ENCODE assay signal across 8 mouse cellular contexts in the genomic region with DNA sequence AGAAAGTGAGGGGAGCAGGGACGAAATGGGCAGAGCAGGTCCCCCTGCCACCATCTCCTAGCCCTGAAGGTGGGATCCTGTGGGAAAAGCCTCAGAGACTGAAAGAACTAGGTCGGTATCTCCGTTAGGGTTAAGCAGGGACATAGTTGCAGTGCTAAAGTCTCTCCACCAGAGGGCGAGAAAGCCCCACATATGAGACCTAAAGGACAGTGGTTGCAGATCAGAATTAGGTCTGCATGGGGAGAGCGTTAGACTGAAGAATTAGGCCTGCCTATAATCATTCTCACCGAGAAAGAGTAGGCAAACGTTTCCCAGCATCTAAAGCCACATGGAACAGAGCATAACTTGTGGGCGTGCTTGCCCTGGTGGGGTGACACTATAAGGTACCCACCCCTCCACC.
DNase-seq lines count a peak whose midpoint lies in the region; ATAC-seq lines count a peak whose summit lies in the region.

No protein-coding gene starts in this region.

- 6% methylated on average over 8 of the region's 8 CpGs for WGBS in forebrain, embryonic 16.5 days
- WGBS in hindbrain, embryonic 15.5 days = 9% methylated on average over 8 of the region's 8 CpGs

- H3K36me3 ChIP-seq in forebrain, embryonic 16.5 days (ENCODE audit: control insufficient read depth, insufficient read depth) = no peaks in the 10 kb centered on the region
- H3K36me3 ChIP-seq in hindbrain, embryonic 15.5 days = no peaks in the 10 kb centered on the region

- H3K9ac ChIP-seq in forebrain, embryonic 16.5 days (replicated peaks; ENCODE audit: low read depth, low read length) = no peak overlapping the region
- no peak overlapping the region for H3K9ac ChIP-seq in hindbrain, embryonic 15.5 days

- H3K4me2 ChIP-seq in forebrain, embryonic 16.5 days (ENCODE audit: low read length) = no peak overlapping the region
- no peak overlapping the region for H3K4me2 ChIP-seq in hindbrain, embryonic 15.5 days

- no peaks in the 10 kb centered on the region for H3K4me1 ChIP-seq in forebrain, embryonic 16.5 days (replicated peaks; ENCODE audit: control insufficient read depth, insufficient read depth, low read length)
- 0 out of 2 replicates have a peak, but pooled peaks cover 7% of the 10 kb centered on the region for H3K4me1 ChIP-seq in hindbrain, embryonic 15.5 days (replicated peaks)

- no peaks in the 10 kb centered on the region for H3K9me3 ChIP-seq in forebrain, embryonic 16.5 days (ENCODE audit: control insufficient read depth, low read length)
- H3K9me3 ChIP-seq in hindbrain, embryonic 15.5 days = no peaks in the 10 kb centered on the region

- DNase-seq in Muller cell, postnatal 12 days (ENCODE audit: inconsistent ontology term) = peak; percentile 52
- peak; percentile 29 for DNase-seq in cerebellum, adult 11-12 months
- peak; percentile 80 to 86 for DNase-seq in layer of hippocampus, postnatal 14 days (ENCODE audit: low spot score in 2 of 2)
- DNase-seq in lung, postnatal 14 days = peak; percentile 69
- peak; percentile 72 for DNase-seq in retina, postnatal 7 days (ENCODE audit: low read depth, low spot score)

- peak; percentile 76 for ATAC-seq in forebrain, embryonic 16.5 days
- ATAC-seq in hindbrain, embryonic 15.5 days (ENCODE audit: low FRiP score, low read depth) = peak; percentile 72
- ATAC-seq in activated CD4-positive, CD25-positive, alpha-beta regulatory T cell, adult 4 months = no peak

- no peak overlapping the region for H3K27ac ChIP-seq in forebrain, embryonic 16.5 days (ENCODE audit: low read length)
- H3K27ac ChIP-seq in hindbrain, embryonic 15.5 days (replicated peaks) = no peak overlapping the region

- H3K27me3 ChIP-seq in forebrain, embryonic 16.5 days (replicated peaks; ENCODE audit: control insufficient read depth, insufficient read depth, low read length) = no peaks in the 10 kb centered on the region
- H3K27me3 ChIP-seq in hindbrain, embryonic 15.5 days = no peaks in the 10 kb centered on the region; the same call in 1 of the 2 replicates

- no peak overlapping the region for H3K4me3 ChIP-seq in forebrain, embryonic 16.5 days (replicated peaks; ENCODE audit: low read length)
- no peak overlapping the region for H3K4me3 ChIP-seq in hindbrain, embryonic 15.5 days

Comparison
In these comparisons a context has a peak if more than half of its experiments do, and no peak if none do; other contexts are left out.
1. DNase-seq: peak in every context shown above with its lines; median percentile 83 in layer of hippocampus, postnatal 14 days; 72 in retina, postnatal 7 days; 69 in lung, postnatal 14 days; 52 in Muller cell, postnatal 12 days; 29 in cerebellum, adult 11-12 months.